Mouse (Mus musculus) gastrocnemius, postnatal 4 days (tissue): ENCODE data around the gene Rpp25l. TPM values are rescaled to one million over a fixed set of nuclear protein-coding genes. Genes with fewer than 3 reads are reported as not detected.
A peak's percentile ranks its signal among the peaks of the same experiment; 100 is the strongest.

Experiments used
- DNase-seq, 2 experiments: peaks; one replicate each; pipeline ENCODE4 v3.0.0; 2021 to 2022; ENCODE audit warnings: low spot score in 2 of 2, mixed read lengths in 2 of 2
- long read RNA-seq, 2 experiments: library from polyadenylated mRNA; stranded (forward); transcript quantifications; one replicate each; pipeline ENCODE4 v2.0.0; 2021
- total RNA-seq, 2 experiments: library from RNA; stranded (reverse); gene quantifications; 2 replicates each; pipeline ENCODE4 v1.2.3; 2021

Gene Rpp25l
- 10 to 100 TPM; 36.8 to 40.5 TPM for total RNA-seq
- long read RNA-seq, experiment 1, transcript Rpp25l-201 (2 exons, 856 nt), result major isoform, 23 of 24 reads
- long read RNA-seq, experiment 1, partial matches to known transcripts, result 0 of 24 reads
- long read RNA-seq, experiment 1, other reads (novel, unspliced or antisense), result 1 of 24 reads
- long read RNA-seq, experiment 2, transcript Rpp25l-201 (2 exons, 856 nt), result major isoform, 22 of 24 reads
- long read RNA-seq, experiment 2, partial matches to known transcripts, result 2 of 24 reads
- long read RNA-seq, experiment 2, other reads (novel, unspliced or antisense), result 0 of 24 reads

- peak; percentile 78 to 82 for DNase-seq
Measured at GRCm38 (mm10) chr4:41713197-41714067, at the start of gene Rpp25l. Gene Rpp25l (minus strand): TSS chr4:41713534.

GRCm38 (mm10) chr4:41762688-41763114 is 49.4 kb upstream of the Rpp25l start:
- peak; percentile 81 to 93 for DNase-seq

GRCm38 (mm10) chr4:41762099-41762687 is 48.9 kb upstream of the Rpp25l start:
- DNase-seq, result peak; percentile 43 to 62

- DNase-seq, result no peak
Measured at GRCm38 (mm10) chr4:41761680-41762079, 48.3 kb upstream of the Rpp25l start.

GRCm38 (mm10) chr4:41760911-41761310 is 47.6 kb upstream of the Rpp25l start:
- no peak for DNase-seq

- peak; percentile 85 to 92 for DNase-seq
Measured at GRCm38 (mm10) chr4:41760288-41760721, 47.0 kb upstream of the Rpp25l start.

GRCm38 (mm10) chr4:41759656-41760287 is 46.4 kb upstream of the Rpp25l start:
- no peak for DNase-seq

- DNase-seq, result no peak
Measured at GRCm38 (mm10) chr4:41759206-41759605, 45.9 kb upstream of the Rpp25l start.

GRCm38 (mm10) chr4:41758701-41759100 is 45.4 kb upstream of the Rpp25l start:
- no peak for DNase-seq

GRCm38 (mm10) chr4:41758021-41758420 is 44.7 kb upstream of the Rpp25l start:
- no peak for DNase-seq

GRCm38 (mm10) chr4:41757321-41757720 is 44.0 kb upstream of the Rpp25l start:
- no peak for DNase-seq

GRCm38 (mm10) chr4:41756440-41756839 is 43.1 kb upstream of the Rpp25l start:
- DNase-seq, result no peak

- peak; percentile 59 to 79 for DNase-seq
Measured at GRCm38 (mm10) chr4:41755338-41756305, 42.3 kb upstream of the Rpp25l start, which contains the start of gene Sigmar1. Gene Sigmar1 (minus strand): TSS chr4:41756157.

- DNase-seq, result no peak
Measured at GRCm38 (mm10) chr4:41754797-41755337, 41.5 kb upstream of the Rpp25l start, which contains the start of gene Galt. Gene Galt (plus strand): TSS chr4:41755228.

- no peak for DNase-seq
Measured at GRCm38 (mm10) chr4:41745021-41745420, 31.7 kb upstream of the Rpp25l start.

- no peak for DNase-seq
Measured at GRCm38 (mm10) chr4:41744131-41744530, 30.8 kb upstream of the Rpp25l start.

- DNase-seq, result peak; percentile 77 to 88
Measured at GRCm38 (mm10) chr4:41741158-41741560, 27.8 kb upstream of the Rpp25l start.

GRCm38 (mm10) chr4:41740380-41741157 is 27.2 kb upstream of the Rpp25l start:
- peak in 1 of 2 experiments; percentile 43 for DNase-seq

- DNase-seq, result no peak
Measured at GRCm38 (mm10) chr4:41739260-41739659, 25.9 kb upstream of the Rpp25l start.
